Mouse (Mus musculus): ENCODE data around the gene Tomm22. TPM values are rescaled to one million over a fixed set of nuclear protein-coding genes. Genes with fewer than 3 reads are reported as not detected.

Tomm22 gene
- polyA plus RNA-seq, 1 experiment from 2014 or later: 288 TPM

DNA sequence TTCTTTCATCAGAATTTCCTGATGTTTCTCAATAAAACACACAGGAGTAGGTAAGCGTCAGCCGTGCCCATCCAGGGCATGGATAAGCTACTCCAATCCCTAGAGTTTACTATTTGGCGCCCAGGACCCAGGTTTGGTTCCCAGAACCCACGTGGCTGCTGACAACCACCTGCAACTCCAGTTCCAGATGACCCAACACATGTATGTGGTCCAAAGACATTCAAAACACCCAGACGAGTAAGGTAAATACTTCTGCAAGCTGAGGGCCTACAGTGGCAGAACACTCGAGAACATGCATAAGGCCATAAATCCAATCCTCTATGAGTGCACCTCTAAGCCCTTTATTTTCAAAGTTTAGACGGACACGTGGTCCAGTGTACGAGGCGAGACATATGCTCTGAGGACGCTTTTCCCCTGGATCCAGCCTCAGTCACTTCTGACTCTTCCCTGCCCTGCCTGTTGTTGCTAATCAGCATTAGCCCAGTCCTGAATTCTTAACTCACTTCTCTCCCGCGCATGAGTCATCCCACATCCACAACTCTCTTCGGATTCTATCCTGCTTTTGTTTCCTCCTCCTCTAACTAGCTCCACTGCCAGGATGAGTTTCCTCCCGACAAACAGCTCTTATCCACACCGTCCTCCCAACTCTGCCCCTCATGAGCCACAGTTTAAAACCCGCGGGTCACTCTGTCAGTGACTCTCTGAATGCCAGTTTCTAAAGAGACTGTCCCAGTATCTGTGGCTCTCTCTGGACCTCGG is 13.2 kb downstream of the Tomm22 start:
- ATAC-seq: no peak
- peak overlapping the region; percentile 43; the same call in 1 of the 2 replicates for H3K27ac ChIP-seq (ENCODE audit: low read length)

DNA sequence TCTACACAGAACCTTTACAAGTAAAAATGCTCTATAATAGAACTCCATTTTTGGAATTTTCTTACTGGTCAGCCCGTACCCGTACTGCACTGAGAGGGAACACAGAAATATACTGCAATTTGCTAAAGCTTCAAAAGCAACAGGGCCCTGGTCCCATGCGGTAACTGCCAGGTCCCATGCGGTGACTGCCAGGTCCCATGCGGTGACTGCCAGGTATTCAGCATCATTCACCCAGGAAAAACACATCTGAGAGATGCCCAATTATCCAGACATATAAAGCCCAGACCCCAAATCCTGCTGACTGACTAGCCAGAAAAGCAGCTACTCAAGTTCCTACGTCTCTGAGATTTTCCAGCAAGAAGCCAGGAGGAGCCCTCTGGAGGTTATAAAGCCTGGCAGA is 14.0 kb downstream of the Tomm22 start:
- peak overlapping the region; percentile 65 for H3K9ac ChIP-seq (ENCODE audit: low read depth, low read length)
- 85% methylated on average over 6 of the region's 6 CpGs for WGBS

More for the DNA sequence above, 13.2 kb downstream of the Tomm22 start:
- no peaks in the 10 kb centered on the region for H3K27me3 ChIP-seq (replicated peaks; ENCODE audit: control insufficient read depth, insufficient read depth, low read length)
- H3K4me1 ChIP-seq (ENCODE audit: control insufficient read depth, insufficient read depth, low read length): peaks cover 43% of the 10 kb centered on the region
- no peak overlapping the region; the same call in 1 of the 2 replicates for H3K4me3 ChIP-seq (ENCODE audit: low read length)
- H3K36me3 ChIP-seq (ENCODE audit: control insufficient read depth, insufficient read depth, low read length): no peaks in the 10 kb centered on the region
- peak overlapping the region; percentile 65 for H3K9ac ChIP-seq (ENCODE audit: low read depth, low read length)
- WGBS: 58% methylated on average over 19 of the region's 19 CpGs
- H3K9me3 ChIP-seq (ENCODE audit: control insufficient read depth, low read length): no peaks in the 10 kb centered on the region
- H3K4me2 ChIP-seq (ENCODE audit: low read depth, low read length): peak overlapping the region; percentile 79

DNA sequence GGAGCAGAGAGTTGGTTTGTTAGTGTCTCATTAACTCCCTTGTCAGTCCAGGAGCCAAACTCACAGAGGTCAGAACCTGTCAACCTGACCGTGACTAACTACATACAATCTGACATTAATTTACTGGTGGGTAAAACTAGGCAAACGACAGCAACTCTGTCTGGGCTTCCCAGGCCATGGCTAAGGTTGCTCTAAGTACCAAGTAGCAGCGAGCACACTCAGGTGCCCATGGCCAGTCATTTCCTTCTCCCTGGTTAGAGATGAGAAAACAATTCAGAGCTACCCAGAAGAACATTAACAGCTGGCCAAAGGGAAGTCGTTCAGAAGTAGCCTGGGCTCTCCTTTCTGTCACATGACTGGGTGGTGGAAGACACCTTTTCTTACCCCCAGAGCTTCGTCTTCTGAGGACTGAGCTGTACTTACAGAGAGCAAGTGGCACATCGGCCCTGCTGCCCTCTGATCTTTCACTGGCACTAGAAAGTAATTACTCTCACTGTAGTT is 14.5 kb downstream of the Tomm22 start:
- Histone ChIP-seq H3K9ac (ENCODE audit: low read depth, low read length) (peak overlapping the region; percentile 65), H3K36me3 (ENCODE audit: control insufficient read depth, insufficient read depth, low read length) (no peaks in the 10 kb centered on the region), H3K4me3 (ENCODE audit: low read length) (peak overlapping the region; percentile 83), H3K4me2 (ENCODE audit: low read depth, low read length) (peak overlapping the region; percentile 79), H3K27me3 (replicated peaks; ENCODE audit: control insufficient read depth, insufficient read depth, low read length) (no peaks in the 10 kb centered on the region), H3K27ac (ENCODE audit: low read length) (no peak overlapping the region), H3K9me3 (ENCODE audit: control insufficient read depth, low read length) (no peaks in the 10 kb centered on the region), H3K4me1 (ENCODE audit: control insufficient read depth, insufficient read depth, low read length) (peaks cover 48% of the 10 kb centered on the region)
- 31% methylated on average over 6 of the region's 6 CpGs for WGBS
- ATAC-seq: no peak

More for the DNA sequence above, 14.0 kb downstream of the Tomm22 start:
- no peaks in the 10 kb centered on the region for H3K27me3 ChIP-seq (replicated peaks; ENCODE audit: control insufficient read depth, insufficient read depth, low read length)
- peak overlapping the region; percentile 43; the same call in 1 of the 2 replicates for H3K27ac ChIP-seq (ENCODE audit: low read length)
- ATAC-seq: no peak
- H3K4me3 ChIP-seq (ENCODE audit: low read length): peak overlapping the region; percentile 83
- no peaks in the 10 kb centered on the region for H3K36me3 ChIP-seq (ENCODE audit: control insufficient read depth, insufficient read depth, low read length)
- no peaks in the 10 kb centered on the region for H3K9me3 ChIP-seq (ENCODE audit: control insufficient read depth, low read length)
- H3K4me2 ChIP-seq (ENCODE audit: low read depth, low read length): peak overlapping the region; percentile 79
- peaks cover 44% of the 10 kb centered on the region for H3K4me1 ChIP-seq (ENCODE audit: control insufficient read depth, insufficient read depth, low read length)

DNA sequence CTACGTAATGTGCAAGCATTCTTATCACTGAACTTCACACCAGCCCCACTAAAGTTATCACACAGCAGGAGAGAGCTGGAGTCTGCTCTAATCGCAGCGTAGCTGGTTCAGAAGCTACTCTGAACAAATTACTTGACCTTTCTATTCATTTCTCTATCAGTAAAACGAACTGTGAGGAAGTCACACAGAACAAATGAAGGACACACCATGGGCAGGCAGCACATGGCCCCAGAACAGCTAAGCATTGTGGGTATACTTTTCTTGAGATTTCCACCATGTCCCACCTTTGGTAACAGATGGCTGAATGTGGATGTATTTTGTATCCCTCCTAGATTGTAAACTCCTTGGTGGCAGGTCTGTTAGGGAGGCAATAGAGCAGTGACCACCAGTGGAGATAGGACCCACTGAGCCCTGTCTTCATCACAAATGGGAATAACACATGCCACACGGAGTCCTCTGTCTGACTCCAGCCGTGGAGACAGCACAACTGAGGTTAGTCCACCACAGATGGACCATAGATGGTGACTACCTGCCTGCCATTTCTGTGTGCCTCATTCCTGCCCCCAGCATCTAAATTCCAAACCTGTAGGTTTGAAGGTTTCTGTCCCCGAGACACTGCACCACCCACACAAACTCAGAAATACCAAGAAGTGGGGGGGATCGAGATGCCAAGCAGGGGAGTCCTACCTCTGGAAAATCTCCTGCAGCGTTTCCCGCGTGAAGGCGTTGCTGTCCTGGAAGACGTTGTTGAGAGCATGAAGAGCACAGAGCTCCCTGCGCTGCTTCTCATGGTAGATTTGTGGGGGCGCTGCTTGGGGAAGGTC is 15.6 kb downstream of the Tomm22 start:
- Histone ChIP-seq H3K4me2 (ENCODE audit: low read depth, low read length) (peak overlapping the region; percentile 79), H3K9me3 (ENCODE audit: control insufficient read depth, low read length) (no peaks in the 10 kb centered on the region), H3K4me3 (ENCODE audit: low read length) (peak overlapping the region; percentile 83), H3K36me3 (ENCODE audit: control insufficient read depth, insufficient read depth, low read length) (no peaks in the 10 kb centered on the region), H3K27ac (ENCODE audit: low read length) (peak overlapping the region; percentile 43), H3K27me3 (replicated peaks; ENCODE audit: control insufficient read depth, insufficient read depth, low read length) (no peaks in the 10 kb centered on the region), H3K9ac (ENCODE audit: low read depth, low read length) (peak overlapping the region; percentile 65), H3K4me1 (ENCODE audit: control insufficient read depth, insufficient read depth, low read length) (peaks cover 48% of the 10 kb centered on the region)
- 9% methylated on average over 15 of the region's 15 CpGs for WGBS
- ATAC-seq: no peak

DNA sequence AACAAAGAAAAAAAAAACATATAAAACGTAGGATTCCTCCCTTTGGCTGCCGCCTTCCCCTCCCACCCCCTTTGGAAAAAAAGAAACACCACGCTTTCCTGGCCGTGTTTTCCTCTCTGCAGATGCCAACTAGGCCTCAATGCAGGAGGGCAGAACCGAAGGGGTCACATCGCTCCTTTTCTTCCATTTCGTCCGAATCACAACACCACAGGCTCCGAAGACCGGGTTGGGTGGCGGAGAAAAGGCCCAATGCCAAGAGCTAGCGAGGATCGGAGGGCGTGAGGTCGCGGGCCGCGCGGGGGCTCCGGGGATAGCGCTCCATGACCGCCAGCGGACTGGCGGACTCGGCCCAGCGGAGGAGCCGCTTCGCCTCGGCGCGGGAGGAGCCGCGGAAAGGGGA is 16.5 kb downstream of the Tomm22 start:
- H3K27ac ChIP-seq (ENCODE audit: low read length): peak overlapping the region; percentile 98
- H3K9ac ChIP-seq (ENCODE audit: low read depth, low read length): peak overlapping the region; percentile 89
- ATAC-seq: no peak
- no peaks in the 10 kb centered on the region for H3K9me3 ChIP-seq (ENCODE audit: control insufficient read depth, low read length)
- peak overlapping the region; percentile 83 for H3K4me3 ChIP-seq (ENCODE audit: low read length)
- whole genome bisulfite sequencing: under 1% methylated on average over 33 of the region's 33 CpGs
- peaks cover 51% of the 10 kb centered on the region for H3K4me1 ChIP-seq (ENCODE audit: control insufficient read depth, insufficient read depth, low read length)
- H3K27me3 ChIP-seq (replicated peaks; ENCODE audit: control insufficient read depth, insufficient read depth, low read length): no peaks in the 10 kb centered on the region
- H3K36me3 ChIP-seq (ENCODE audit: control insufficient read depth, insufficient read depth, low read length): no peaks in the 10 kb centered on the region
- H3K4me2 ChIP-seq (ENCODE audit: low read depth, low read length): peak overlapping the region; percentile 79

DNA sequence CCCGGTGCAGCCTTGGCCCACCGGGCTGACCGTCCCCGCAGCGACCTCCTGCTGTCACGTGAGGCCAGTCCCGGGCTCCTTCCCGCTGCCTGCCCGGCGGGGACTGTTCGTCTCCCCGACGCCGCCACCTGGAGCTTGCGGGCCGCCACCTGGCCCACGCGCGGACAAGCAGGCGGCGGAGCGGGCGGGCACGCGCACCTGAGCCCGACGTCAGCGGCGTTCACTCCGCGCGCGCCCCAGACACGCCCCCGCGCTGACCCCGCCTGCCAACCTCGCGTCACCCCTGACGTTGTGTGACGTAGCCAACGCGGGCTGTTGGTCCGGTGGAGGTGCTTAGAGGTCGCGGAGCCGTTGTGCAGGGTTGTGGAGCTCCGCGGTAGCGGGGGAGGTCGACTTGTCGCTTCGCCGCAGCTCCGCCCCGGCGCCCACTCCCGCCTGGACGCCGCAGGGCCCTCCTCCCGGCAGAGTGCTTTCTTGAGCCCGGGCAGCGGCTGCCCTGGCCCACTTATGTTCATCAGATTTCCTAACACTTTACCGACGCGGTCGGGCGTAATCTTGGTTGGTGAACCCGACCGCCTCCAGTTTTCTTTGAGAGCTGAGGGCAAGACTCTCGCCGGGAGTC is 17.1 kb downstream of the Tomm22 start, which contains the start of gene Josd1:
Gene Josd1 (minus strand): TSS at position 274 of the 622 bp plus-strand sequence.
- Histone ChIP-seq H3K27me3 (replicated peaks; ENCODE audit: control insufficient read depth, insufficient read depth, low read length) (no peaks in the 10 kb centered on the region), H3K4me2 (ENCODE audit: low read depth, low read length) (peak within 1 kb of the TSS; percentile 79), H3K4me3 (ENCODE audit: low read length) (peak within 1 kb of the TSS; percentile 83), H3K4me1 (ENCODE audit: control insufficient read depth, insufficient read depth, low read length) (peaks cover 53% of the 10 kb centered on the region), H3K9ac (ENCODE audit: low read depth, low read length) (peak within 1 kb of the TSS; percentile 89), H3K36me3 (ENCODE audit: control insufficient read depth, insufficient read depth, low read length) (no peaks in the 10 kb centered on the region), H3K27ac (ENCODE audit: low read length) (peak within 1 kb of the TSS; percentile 98), H3K9me3 (ENCODE audit: control insufficient read depth, low read length) (no peaks in the 10 kb centered on the region)
- under 1% methylated on average over 72 of the region's 72 CpGs for WGBS
- peak; percentile 73 for ATAC-seq

DNA sequence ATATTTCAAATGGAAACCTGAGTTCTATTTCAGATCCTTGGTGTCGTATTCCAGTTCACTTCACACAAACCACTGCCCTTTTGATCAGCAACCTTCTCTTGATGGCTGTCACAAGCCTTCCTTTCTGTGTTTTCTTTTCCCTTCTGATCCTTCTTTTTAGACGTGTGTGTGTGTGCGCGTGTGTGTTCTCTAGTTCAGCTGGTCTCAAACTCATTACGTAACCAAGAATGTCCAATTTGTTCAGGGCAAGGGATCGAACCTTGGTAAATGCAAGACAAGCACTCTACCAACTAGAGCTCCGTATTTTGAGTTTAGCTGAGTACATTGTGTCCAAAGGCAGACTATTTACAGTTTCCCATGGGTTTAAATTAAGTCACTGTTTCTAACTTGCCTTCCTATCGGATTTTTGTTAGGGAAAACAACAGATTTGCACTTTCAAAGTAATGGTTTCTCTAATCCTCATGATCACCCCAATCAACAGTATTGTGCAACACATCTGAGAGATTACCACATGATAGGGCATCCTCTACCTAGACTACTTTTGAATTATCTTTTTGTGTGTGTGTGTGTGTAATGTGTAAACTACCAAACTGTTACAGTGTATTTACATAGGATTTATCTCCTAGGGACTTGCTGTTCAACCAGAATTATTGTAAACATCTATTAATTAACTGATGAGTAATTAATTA is 17.8 kb downstream of the Tomm22 start:
- Histone ChIP-seq H3K9me3 (ENCODE audit: control insufficient read depth, low read length) (no peaks in the 10 kb centered on the region), H3K36me3 (ENCODE audit: control insufficient read depth, insufficient read depth, low read length) (no peaks in the 10 kb centered on the region), H3K4me3 (ENCODE audit: low read length) (peak overlapping the region; percentile 83), H3K4me1 (ENCODE audit: control insufficient read depth, insufficient read depth, low read length) (peaks cover 47% of the 10 kb centered on the region), H3K4me2 (ENCODE audit: low read depth, low read length) (peak overlapping the region; percentile 79), H3K27ac (ENCODE audit: low read length) (peak overlapping the region; percentile 98), H3K27me3 (replicated peaks; ENCODE audit: control insufficient read depth, insufficient read depth, low read length) (no peaks in the 10 kb centered on the region), H3K9ac (ENCODE audit: low read depth, low read length) (peak overlapping the region; percentile 89)
- WGBS: 4% methylated on average over 8 of the region's 8 CpGs
- ATAC-seq: no peak

DNA sequence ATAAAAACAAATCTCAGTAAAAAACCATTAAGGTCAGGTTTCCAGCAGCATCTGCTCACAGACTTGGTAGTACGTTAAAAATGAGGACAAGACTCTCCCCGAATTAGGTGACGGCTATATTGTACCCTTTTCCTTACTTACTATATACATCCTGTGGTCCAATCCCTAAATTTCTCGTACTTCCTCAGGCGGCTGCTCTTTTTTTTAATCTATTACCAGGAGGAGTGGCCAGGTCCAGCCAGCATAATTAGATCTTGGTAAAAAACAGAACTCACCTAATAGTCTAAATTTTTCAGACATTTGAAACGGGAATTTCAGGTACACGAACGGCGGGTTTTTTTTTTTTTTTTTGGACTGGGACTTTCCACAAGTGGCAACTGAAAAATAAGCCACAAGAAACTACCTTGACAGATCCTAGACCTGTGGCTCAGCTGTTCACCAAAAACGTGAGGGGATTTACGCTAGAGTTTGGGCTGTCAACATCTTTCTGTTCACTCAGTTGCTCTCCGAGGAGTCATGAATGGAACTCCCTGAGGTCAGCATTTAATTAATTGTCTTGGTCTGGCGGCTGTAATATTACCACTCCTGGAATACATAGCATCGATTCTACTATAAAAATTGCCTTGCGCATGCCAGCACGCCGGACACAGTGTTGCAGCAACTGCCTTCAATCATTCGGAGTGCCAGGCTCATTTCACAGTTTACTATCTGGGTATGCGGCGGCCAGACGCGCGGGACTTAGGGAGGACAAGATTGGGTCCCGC is 19.2 kb downstream of the Tomm22 start:
- no peaks in the 10 kb centered on the region for H3K36me3 ChIP-seq (ENCODE audit: control insufficient read depth, insufficient read depth, low read length)
- WGBS: 11% methylated on average over 24 of the region's 24 CpGs
- H3K9ac ChIP-seq (ENCODE audit: low read depth, low read length): peak overlapping the region; percentile 51
- peak overlapping the region; percentile 67 for H3K4me2 ChIP-seq (ENCODE audit: low read depth, low read length)
- H3K4me1 ChIP-seq (ENCODE audit: control insufficient read depth, insufficient read depth, low read length): peaks cover 33% of the 10 kb centered on the region
- ATAC-seq: no peak
- no peaks in the 10 kb centered on the region for H3K27me3 ChIP-seq (replicated peaks; ENCODE audit: control insufficient read depth, insufficient read depth, low read length)
- peak overlapping the region; percentile 47 for H3K4me3 ChIP-seq (ENCODE audit: low read length)
- no peak overlapping the region for H3K27ac ChIP-seq (ENCODE audit: low read length)
- H3K9me3 ChIP-seq (ENCODE audit: control insufficient read depth, low read length): no peaks in the 10 kb centered on the region

Data from intestine, embryonic 16.5 days (tissue).